Mouse (Mus musculus) ovary, postnatal 14 days (tissue): ENCODE measurements at regions not wholly inside any gene's neighbourhood (a gene's known extent, or its start where the extent isn't known, plus 50 kb on each side); places are given as distances from the start of the nearest gene placed in this dataset.

ENCODE experiments used
- DNase-seq: peaks from one replicate; pipeline ENCODE4 v3.0.0; 2022; ENCODE audit warnings: low spot score

DNA sequence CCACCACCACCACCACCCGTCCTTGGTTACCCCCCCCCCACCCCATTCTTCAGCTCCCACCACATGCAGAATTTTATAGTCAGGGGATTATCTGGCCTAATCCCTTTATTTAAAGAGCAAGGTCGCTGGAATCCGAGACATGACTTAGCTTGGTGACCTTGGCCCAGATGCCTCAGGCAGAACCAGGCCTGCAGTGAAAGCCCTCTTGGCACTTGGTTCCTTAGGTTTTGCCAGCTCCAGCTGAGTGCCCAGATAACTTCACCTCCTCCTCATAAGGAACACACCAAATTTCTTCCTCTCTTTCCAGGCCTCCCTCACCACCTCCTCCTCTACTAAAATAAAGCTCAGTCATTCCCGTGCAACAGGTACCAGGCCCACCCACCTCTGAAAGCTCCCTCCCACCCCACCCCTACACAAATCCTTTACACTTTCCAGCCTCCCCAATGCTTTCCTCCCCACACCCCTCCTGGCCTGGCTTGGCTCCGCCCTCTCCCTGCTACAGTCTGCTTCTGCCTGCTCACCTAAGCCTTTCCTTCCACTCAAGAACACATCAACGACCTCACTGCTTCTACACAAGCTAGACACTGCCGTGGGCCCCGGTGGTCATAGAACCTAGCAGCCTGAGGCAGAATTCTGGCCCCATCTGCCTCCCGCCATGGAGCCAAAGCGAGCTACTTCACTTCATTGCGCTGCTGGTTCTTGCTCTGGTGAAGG, 131.5 kb upstream of the Zfp703 start:
- DNase-seq: no peak

DNA sequence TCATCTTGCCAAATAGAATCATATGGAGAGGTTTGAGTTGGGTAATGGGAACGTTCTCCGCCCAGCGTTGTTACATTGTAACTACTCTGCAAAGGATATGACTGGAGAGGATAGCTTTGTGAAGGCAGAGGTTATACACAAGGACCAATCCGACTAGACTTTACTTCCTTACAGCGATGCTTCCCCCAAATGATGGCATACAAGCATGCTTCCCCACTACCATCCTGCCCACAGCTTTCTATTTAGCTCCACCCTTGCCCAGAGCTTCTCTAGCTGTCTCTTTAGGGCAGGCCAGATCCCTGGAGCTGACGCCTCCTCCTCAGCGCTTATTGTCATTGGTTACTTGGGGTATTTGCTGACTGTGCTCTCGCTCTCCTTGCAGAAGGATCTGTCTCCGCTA, 130.1 kb upstream of the Zfp703 start:
- DNase-seq: no peak

GRCm38 (mm10) chr8:26848098-26848772, 128.9 kb upstream of the Zfp703 start:
- DNase-seq: no peak

DNA sequence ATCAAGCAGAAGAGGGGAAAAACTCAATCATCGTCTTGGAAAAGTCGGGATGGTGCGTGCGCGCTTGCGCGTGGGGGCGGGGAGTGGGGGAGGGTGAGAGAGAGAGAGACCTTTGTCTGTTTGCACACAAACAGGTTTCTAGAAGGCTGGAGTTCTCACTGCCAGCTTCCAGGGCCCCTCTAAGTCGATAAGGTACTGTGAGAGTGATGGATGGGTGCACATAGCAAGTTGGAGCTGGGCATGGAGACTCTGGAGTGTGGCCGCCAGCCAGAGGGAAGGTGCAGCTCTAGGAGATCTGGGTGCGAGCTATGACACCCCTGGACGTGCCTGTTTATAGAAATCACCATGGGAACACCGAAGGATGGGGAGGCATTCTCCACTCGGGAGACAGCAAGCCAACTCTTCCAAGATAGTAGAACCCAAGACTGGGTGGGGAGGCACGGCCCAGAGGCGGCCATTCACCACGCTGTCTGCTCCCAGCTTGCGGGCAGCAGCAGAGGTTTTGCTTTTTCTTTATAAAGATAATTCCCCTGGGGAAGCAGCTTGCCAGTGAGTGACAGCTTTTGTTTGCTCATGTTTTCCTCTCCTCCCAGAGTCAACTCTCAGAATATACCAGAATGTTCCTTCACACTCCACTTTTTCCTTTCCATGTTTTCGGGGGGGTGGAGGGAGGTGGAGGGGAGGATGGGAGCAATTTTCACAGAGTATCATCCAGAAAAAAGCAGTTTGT, 128.0 kb upstream of the Zfp703 start:
- no peak for DNase-seq

DNA sequence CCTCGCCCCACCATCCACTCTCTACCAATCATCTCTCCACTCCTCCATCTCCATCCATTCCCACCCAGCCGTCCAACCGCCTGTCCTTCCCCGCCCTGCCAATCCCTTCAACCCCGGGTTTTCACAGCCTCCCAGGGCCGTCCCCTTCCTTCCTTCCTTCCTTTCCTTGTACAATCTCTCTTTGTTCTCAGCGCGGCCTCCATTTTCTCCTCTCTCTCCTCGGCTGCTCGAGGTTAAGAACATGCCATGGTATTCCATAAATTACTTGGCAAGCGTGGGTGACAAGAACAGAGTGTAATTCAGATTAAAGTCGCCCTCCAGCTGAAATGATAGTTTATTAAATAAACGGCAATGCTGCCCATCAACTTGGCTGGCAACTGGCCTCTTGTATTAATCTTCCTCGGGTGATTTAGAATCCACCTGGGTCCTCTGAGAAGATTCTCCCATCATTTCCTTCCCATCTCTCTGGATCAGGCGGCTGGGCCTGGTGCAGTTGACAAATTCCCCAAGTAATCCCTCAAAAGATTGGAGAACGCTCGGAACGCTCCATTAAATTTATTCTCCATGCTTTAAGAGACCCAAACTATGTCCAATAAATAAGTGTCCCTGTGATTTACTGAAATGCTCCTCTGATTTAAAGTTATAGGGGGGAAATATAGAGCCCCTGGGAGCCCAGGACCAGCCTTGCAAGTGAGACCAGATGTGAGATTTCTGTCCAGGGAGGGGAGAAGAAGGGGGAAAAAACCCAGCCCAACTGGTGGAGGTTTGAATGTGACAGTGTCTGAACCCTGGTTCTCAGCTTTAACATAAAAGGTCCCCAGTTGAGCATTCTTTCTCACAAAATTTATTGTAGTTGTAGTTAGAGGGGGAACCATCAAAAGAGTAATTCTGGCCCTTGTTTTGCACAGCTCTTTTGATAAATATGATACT, 125.0 kb upstream of the Zfp703 start:
- DNase-seq: no peak

- DNase-seq: no peak
Measured at GRCm38 (mm10) chr8:26852921-26853320, 124.2 kb upstream of the Zfp703 start.

GRCm38 (mm10) chr8:26854557-26855238, 122.4 kb upstream of the Zfp703 start:
- no peak for DNase-seq

- DNase-seq: no peak
Measured at GRCm38 (mm10) chr8:26855256-26855655, 121.9 kb upstream of the Zfp703 start.

GRCm38 (mm10) chr8:26864571-26864970, 112.6 kb upstream of the Zfp703 start:
- DNase-seq: no peak

- no peak for DNase-seq
Measured at GRCm38 (mm10) chr8:26864971-26865370, 112.2 kb upstream of the Zfp703 start.

DNA sequence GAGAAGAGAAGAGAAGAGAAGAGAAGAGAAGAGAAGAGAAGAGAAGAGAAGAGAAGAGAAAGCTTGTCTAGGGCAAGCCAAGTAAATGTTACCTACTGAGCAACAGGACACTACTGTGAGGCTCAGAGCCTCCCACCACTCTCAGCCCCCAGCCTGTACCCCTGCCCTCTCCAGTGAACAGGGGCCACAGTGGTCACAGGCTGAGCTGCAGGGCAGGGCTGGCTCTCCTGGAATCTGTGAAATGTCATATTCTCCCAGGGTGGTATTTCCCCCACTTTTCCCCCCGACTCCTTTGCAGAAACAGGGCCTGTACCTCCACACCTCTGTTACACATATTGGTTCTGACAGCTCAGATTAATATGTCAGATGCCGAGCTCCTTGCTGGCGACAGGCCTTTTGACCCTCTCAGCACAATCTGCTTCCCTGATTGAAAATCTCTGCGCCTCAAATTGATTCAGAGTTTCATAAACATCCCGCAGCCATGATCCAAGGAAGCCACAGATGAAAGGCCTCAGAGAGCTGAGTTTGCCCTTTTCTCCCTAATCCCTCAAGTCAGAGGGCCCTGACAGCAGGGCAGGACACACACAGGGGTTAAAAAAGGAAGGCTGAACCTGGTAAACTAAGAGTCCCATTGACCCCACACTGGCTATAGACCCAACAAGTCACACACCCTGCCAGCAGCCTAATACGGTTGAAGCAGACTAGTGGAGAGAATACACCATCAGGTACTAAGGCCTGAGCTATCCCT, 108.8 kb upstream of the Zfp703 start:
- DNase-seq: no peak

DNA sequence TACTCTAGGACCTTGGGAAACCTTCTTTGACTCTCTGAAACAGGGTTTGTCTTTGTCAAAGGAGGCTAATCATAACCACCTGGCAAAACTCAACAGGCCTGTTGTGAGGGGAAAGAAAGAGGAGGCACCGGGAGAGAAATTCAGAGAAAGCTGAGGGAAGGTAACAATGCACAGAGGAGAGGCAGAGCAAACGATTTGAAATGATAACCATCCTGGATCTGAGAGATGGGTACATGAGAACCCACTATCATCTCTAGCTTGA, 108.3 kb upstream of the Zfp703 start:
- no peak for DNase-seq

GRCm38 (mm10) chr8:26871838-26872237, 105.3 kb upstream of the Zfp703 start:
- no peak for DNase-seq

DNA sequence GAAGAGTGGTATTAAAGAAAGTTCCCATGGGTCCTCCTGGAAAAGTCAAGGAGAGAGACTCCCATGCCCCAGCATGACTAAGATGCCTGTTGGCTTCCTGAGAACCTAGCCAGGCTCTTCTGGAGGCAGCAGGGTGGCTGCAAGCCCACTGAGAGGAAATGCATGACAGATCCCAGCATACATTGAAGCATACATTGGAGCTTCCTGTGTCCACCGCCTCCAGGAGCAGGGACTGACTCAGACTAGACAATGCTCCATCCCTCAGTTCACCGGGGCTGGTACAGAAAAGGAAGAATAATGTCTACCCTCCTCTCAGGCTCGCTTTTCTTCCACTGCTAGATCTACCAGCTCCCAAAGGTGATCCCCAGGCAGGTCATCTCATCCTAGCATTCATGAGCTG, 104.7 kb upstream of the Zfp703 start:
- no peak for DNase-seq

DNA sequence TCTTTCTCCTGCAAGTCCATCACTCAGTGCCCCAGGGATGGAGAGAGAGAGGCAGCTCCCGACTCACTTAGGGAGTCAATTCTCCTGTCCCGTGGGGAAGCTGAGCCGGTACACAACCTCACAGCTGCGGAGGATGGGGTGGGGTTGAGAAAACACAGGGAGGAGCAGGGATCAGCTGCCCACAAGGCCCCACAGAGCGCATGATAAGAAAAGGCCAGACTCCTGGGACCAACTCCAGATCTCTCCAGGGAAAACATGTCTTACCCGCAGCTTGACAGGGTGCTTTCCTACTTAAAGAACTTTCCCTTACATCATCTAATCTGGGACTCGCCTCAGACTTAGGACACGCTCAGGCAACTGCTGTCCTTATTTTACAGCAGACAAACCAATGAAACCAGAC, 104.3 kb upstream of the Zfp703 start:
- DNase-seq: no peak

DNA sequence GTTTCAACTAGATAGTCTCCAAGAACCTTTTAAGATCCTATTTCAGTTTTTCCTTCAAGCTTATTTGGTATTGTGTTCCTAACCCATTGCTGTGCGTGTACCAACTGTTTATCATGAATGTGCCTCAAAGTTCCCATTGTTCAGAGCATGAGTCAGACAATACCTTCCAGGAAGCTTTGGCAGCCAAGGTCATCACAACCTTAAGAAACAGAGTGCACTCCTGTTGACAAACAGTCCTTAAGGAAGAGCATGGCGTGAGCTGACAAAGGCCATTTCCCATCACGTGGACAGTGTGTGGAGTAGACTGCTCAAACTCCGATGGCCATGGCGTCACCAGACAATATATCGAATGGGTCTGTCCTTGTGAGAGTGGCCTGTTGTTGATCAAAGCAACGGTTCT, 96.9 kb upstream of the Zfp703 start:
- no peak for DNase-seq

- DNase-seq: no peak
Measured at GRCm38 (mm10) chr8:26881268-26882120, 95.6 kb upstream of the Zfp703 start.

DNA sequence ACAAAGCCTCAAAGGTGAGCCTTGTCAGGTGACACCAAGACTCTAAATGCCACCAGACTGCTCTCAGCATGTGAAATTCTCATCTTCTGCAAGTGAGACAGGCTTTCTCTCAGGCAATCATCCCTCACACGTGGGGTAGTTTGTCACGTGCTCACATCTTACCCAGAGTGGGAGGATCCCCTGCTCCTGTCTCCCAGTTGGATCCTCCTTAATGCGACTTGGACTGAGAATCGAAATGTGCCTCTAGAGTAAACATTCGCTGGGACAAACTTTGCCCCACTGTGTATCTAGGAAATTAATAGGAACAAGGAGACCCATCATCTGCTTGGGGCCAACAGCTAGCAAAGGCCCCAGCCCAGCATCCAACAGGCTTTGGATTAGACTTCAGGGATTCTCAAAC, 94.5 kb upstream of the Zfp703 start:
- DNase-seq: no peak

DNA sequence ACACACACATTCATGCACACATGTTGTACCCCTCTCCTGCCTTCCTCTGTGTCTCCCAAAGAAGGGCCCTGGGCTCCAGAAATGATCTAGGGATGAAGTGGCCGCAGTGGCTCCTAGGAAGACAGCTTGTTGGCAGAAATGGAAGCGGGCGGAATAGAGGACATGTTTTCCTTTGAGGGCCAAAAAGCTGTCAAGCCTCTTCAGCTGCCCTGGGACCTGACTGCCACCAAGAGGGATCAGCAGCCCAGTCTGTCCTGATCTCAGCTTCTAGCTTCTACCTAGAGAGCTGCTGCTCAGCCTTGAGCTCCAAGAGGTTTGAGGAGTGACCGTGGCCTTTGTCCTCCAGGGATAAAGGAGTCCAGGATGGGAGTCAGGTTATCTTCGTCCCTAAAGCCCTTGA, 93.8 kb upstream of the Zfp703 start:
- no peak for DNase-seq

DNA sequence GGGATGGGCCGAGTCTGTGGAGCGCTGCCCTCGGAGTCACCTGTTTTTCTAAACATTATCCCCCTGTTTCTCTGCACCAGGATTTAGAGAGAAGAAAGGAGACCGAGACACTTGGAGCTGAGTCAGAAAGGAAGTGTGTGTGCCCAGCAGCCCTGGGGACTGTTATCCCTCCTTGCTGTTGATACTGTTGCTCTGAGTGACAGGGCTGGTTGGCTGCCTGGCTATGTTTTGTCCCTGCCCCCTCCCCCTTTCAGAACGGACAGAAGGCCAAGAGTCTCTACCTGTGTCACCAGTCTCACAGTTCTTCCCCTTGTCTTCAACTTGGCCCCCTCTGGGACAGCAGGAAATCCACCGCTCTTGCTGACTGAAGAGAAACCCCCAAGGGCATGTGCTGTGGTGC, 93.4 kb upstream of the Zfp703 start:
- no peak for DNase-seq
